Mouse (Mus musculus) gastrocnemius, adult 2 months (tissue): ENCODE results near the gene Spsb2. TPM values are rescaled to one million over a fixed set of nuclear protein-coding genes. Genes with fewer than 3 reads are reported as not detected.
A peak's percentile ranks its signal among the peaks of the same experiment; 100 is the strongest.
"Not testable (repeated sequence)": the region's sequence is repeated elsewhere in the genome, so short reads cannot be mapped to it uniquely, and the experiment has no call there.

ENCODE experiments used
- DNase-seq: peaks from one replicate; pipeline ENCODE4 v3.0.0; 2022
- H3K27ac ChIP-seq: fragments of 200-600 bp; 2 replicates; pipeline ENCODE4 v1.8.1; 2022; ENCODE audit warnings: mild to moderate bottlenecking
- H3K4me3 ChIP-seq: fragments of 200-600 bp; 2 replicates; pipeline ENCODE4 v1.8.1; 2022; ENCODE audit warnings: mild to moderate bottlenecking, moderate library complexity
- CTCF ChIP-seq: fragments of 200-600 bp; IDR thresholded peaks from 2 replicates; pipeline ENCODE4 v1.8.1; 2022; ENCODE audit warnings: antibody characterized with exemption, mild to moderate bottlenecking, moderate library complexity
- intact Hi-C: fragments of 180-260 bp; cut with DNase I; formaldehyde crosslinking; loops from one replicate; pipeline ENCODE4 v1.15.1; 2025
- total RNA-seq, 2 experiments: library from RNA; stranded (reverse); gene quantifications; 2 replicates each; pipeline ENCODE4 v1.2.3; 2021

Gene Spsb2
- total RNA-seq, 2 experiments from 2014 or later: 2.0 to 2.5 TPM

DNA sequence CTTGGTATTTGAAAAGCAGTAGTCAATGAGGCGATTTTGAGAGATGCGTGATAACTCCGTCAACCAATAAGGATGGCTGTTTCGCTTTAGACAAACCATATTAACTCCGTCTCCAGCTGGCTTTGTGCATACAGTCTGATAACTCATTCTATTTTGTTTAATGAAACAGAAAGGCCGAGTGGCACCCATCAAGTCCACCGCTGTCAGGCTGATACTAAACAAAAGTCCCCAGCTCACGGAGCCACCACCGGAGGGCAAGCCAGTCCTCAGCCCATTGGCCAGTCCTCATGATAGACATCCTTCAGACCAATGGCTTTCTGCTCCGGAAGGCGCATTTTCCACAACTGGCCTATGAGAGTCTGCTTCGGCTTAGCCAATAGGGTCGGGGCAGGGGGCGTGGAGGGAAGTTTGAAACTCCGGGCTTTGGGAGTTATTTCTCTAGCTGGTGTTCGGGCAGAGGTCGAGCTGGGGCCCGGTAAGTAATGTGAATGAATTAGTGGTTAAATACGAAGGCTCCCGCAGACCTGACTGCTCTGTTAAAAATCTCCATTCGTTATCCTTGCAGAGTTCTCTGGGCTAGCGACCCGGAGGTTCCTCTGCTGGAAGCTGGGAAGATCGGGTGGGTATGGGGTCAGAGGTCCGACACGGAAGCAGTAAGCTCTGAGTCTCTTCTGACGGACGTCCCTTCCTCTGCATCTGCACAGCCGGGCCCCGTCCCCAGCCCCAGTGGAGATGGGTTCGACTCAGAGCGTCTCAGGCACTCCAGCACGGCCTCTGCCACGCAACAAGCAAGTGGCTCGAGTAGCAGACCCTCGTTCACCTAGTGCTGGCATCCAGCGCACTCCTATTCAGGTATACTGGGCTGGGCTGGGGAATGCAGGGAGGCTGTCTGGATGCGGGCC, 21.6 kb downstream of the Spsb2 start:
- peak; percentile 14; the same call in 1 of the 2 replicates for TF ChIP-seq CTCF
- peak; percentile 95 for DNase-seq
- intact Hi-C loops: loop anchor here (1.0 to 2.0 kb wide), 2 partner anchors 15 to 135 kb away; partner anchors contain the start of genes Cops7a and Tpi1
- peak overlapping the region; percentile 95 for H3K27ac ChIP-seq
- peak overlapping the region; percentile 83 for H3K4me3 ChIP-seq

DNA sequence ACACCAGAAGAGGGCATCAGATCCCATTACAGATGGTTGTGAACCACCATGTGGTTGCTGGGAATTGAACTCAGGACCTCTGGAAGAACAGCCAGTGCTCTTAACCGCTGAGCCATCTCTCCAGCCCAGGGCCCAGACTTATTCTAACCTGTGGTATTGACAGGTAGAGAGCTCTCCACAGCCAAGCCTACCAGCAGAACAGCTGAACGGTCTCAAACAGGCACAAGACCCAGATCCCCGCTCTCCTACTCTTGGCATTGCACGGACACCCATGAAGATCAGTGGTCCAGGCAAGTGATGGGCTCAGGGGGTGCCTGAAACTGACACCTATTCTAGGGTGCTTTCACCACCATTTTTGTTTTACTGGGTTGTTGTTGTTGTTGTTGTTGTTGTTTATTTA, 22.7 kb downstream of the Spsb2 start:
- DNase-seq, H3K27ac ChIP-seq, H3K4me3 ChIP-seq, intact Hi-C loops: not testable (repeated sequence)

DNA sequence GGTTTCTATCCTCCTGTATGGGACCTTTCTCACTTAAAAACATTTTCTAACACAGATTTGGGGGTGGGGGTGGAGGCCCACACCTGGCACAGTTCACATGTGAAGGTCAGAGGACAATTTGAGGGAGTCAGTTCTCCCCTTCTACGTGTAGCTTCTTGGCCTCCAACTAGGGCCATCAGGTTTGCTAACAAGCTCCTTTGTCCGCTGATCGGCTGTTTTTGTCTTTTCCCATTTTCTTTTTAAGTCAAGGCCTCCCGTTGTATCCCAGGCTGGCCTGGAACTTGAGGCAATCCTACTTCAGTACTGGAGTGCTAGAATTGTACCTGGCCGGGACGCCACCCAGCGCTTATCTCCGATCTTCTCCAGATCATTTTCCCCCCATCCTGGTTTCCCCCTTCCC, 23.2 kb downstream of the Spsb2 start:
- no peak for DNase-seq
- intact Hi-C loops: no loop called here
- Histone ChIP-seq H3K27ac (no peak overlapping the region), H3K4me3 (no peak overlapping the region)
- TF ChIP-seq CTCF: no peak

DNA sequence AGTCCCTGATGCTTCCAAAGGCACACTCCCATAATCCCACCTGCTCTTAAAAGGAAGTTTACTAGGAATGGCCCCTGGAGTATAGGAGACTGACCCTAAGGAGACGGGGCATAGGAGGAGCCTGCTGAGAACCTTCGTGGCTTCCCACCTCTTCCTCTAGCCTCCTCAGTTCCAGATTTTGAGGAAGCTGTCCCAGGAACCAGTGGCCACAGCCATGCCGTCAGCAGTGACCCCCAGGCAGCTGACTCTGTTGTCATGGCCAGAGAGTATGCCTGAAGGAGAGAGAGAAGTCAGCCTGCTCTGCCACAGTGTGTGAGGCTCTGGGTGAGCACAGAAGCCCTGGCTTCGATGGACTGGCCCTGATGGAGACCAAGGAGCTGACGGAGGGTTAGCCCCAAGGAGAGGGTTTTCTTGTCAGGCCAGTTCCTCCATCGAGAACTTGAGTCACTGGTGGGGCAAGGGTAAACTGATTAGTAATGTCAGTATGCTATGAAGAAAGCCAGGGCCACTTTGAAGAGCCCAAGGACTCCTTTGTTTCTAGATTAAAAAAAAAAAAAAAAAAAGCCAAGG, 26.1 kb downstream of the Spsb2 start:
- Histone ChIP-seq H3K27ac (no peak overlapping the region), H3K4me3 (no peak overlapping the region)
- intact Hi-C loops: no loop called here
- no peak for TF ChIP-seq CTCF
- no peak for DNase-seq

DNA sequence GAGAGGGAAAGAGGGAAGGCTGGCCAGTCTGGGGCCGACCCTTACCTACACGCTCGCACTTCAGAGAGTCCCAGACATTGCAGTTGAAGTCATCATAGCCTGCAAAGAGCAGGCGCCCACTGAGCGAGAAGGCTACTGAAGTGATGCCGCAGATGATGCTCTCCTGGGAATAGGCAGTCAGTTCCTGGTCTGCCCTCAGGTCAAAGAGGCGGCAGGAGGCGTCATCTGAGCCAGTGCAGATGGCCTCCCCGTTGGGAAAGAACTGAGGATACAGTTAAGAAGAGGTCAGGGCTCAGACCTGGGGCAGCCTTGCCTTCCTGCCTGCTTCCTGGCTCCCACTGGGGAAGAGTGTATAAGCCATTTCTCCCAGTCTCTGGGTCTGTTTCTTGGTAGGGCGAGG, 27.1 kb downstream of the Spsb2 start:
- no peak for DNase-seq
- intact Hi-C loops: no loop called here
- no peak for TF ChIP-seq CTCF
- Histone ChIP-seq H3K27ac (no peak overlapping the region), H3K4me3 (no peak overlapping the region)

DNA sequence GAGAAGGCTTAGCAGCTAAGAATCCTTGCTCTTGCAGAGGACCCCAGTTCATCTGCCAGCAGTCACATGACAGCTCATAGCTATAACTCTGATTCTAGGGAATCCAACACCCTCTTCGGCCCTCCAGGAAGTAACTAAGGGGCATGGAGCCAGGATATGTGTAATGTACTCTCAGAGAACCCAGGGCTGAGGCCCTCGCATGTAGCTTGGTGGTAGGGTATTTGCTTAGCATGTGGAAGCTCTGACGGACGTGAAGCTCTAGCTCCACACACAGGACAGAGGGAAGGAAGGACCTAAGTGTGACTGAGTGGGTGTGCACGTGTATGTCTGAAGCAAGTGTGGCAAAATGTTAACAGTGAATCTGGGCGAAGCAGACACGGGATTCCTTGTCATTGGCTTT, 27.9 kb downstream of the Spsb2 start:
- TF ChIP-seq CTCF: no peak
- intact Hi-C loops: no loop called here
- Histone ChIP-seq H3K27ac (no peak overlapping the region), H3K4me3 (no peak overlapping the region)
- DNase-seq: no peak

DNA sequence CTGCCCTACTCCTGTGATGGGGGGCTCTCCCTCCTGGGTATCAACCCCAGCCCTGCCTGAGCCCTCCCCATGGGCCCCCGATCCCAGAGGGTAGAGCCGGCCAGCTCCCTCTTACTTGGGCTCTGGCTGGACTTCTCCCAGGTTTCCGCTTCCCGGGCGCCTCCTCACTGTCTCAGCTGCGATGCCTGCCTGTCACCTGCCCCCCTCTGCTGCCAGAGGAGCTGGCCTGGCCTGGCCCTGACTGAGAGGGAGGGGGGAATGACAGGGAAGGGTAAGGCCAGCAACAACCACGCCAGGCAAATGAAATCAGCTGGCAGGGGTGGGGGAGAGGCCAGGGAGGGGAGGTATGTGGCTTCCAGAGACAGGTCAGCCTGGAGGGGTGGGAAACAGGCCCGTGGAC, 31.3 kb downstream of the Spsb2 start:
- Histone ChIP-seq H3K4me3 (peak overlapping the region; percentile 34), H3K27ac (peak overlapping the region; percentile 73)
- peak; percentile 86 for DNase-seq
- TF ChIP-seq CTCF: no peak
- intact Hi-C loops: no loop called here

DNA sequence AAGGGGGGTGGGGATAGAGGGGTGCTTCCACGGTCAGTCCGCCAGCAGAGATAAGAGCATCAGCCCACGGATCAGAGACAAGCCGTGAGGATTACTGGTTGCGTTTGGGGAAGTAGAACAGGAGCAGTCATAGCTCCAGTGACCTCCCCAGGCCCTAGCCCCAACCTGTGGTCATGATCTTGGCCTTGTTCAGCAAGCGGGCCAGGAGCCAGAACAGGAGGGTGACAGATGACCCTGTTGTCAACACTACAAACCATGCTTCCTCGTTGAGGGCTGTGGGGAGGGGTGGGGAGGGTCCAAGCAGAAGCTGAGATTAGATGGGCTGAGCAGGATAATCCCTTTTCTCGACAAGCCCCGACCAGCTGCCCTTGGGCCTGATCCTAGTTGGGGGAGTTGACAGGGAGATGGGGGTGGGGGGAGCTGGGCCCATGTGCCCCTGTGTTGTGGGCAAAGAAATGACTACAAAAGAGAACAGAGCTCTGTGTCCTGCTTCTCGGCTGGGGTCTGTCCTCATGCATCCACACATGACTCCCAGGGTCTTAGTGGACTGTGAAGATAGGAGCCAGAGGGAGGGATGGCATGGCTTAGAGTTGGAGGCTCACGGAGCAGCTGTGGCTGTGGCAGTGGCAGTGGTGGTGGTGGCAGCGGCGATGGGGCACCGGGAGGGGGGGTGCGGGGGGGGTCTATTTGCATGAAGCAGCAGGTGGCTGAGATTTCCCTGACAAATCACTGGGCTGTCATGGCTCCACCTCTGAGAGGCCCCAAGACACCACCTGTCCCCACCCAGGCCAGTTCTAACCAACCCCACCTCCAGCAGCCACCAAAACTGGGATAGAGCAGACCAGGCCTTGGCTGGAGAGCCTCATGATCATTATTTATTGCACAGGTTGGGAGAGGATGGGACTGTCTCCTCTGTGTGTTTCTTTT, 32.0 kb downstream of the Spsb2 start, which contains the start of gene Gnb3:
TSS of gene Gnb3 (minus strand) at position 35 of the 927 bp plus-strand sequence.
- Histone ChIP-seq H3K4me3 (peak within 1 kb of the TSS; percentile 34), H3K27ac (peak within 1 kb of the TSS; percentile 73)
- intact Hi-C loops: no loop called here
- DNase-seq: no peak
- TF ChIP-seq CTCF: no peak

DNA sequence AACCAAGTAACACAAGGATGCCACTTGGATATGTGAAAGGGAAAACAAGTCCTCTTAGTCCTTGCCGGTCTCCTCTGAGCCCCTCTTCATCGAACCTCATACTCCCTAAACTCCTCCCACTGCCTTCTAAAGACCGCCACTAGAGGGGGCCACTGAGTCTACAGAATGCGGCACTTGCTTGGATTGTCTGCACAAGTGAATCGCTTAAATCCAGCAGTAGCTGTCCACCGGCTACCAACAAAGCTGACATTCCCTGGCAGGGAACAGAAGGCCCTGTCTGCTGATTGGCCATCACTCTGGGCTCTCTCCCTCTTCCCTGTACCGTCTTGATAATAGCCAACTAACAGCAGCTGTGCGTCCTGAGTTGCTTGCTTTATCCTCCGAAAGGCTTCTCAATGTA, 38.8 kb downstream of the Spsb2 start:
- DNase-seq: peak; percentile 91
- no peak overlapping the region; the same call in 1 of the 2 replicates for H3K27ac ChIP-seq
- no peak; the same call in 1 of the 2 replicates for TF ChIP-seq CTCF
- intact Hi-C loops: no loop called here
- peak overlapping the region; percentile 38; the same call in 1 of the 2 replicates for H3K4me3 ChIP-seq

DNA sequence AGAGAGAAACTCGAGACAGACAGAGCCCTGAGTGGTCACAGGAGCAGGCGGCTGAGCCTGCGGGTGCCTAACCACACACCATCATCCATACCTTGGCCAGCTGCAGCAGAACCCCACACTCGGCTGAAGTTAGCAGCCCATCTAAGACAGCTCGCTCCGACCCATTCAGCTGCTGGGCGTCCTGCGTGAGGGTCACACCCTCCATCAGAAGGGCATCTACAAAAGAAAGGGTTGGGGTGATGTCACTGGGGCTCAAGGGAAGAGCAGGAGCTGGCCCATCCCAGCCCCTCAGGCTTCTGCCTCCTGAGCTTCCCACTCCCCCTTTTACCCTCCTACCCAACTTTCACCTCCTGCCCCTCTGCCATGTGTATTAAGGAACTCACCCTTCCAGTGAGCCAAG, 42.1 kb downstream of the Spsb2 start:
- no peak for TF ChIP-seq CTCF

DNA sequence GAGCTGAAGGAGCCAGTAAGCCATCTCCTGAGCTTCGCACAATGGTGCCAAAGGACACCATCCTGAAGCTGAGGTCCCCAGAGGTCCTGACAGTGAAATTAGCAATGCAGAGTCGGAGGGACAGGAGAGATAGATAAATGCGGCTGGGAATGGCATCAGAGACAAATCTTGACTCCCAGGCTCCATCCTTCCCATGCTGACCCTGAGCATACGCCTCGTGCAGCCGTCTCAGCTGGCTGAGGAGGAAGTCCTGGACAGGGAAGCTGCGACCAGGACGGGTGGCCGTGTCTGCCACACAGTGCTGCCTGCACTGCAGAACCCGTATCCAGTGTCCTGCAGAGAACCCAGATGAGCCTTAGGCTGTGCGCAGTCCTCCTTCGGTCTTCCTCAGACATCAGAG, 46.2 kb downstream of the Spsb2 start:
- TF ChIP-seq CTCF: no peak
- intact Hi-C loops: loop anchor here (5.0 to 10.0 kb wide), 2 partner anchors 48 to 110 kb away; partner anchors contain the start of gene Cops7a
- H3K27ac ChIP-seq: no peak overlapping the region

More for the DNA sequence above, 42.1 kb downstream of the Spsb2 start:
- DNase-seq: no peak
- Histone ChIP-seq H3K4me3 (no peak overlapping the region), H3K27ac (no peak overlapping the region)
- intact Hi-C loops: loop anchor here (10.0 kb wide), 1 partner anchor 114 kb away; the partner anchor contains the start of gene Cops7a

DNA sequence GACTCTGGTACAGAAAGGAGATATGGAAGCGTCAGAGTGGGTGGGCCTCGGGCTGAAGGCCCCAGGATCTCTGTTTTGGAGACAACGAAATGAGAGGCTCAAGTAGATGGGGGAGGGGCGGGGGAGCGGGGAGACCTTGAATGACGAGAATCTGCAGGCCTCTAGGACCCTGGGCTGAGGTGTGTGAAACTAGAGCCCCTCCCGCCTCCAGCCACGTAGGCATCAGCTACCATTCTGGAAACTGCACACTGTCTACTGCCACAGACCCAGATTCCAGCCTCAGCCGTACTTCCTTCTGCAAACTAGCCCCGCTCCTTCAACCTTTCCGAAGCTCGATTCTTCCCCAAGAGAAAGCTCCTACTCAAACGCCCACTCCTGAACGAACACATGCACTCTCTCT, 47.9 kb downstream of the Spsb2 start:
- no peak overlapping the region for H3K27ac ChIP-seq
- no peak for TF ChIP-seq CTCF
- peak overlapping the region; percentile 86 for H3K4me3 ChIP-seq
- intact Hi-C loops: loop anchor here (5.0 to 10.0 kb wide), 2 partner anchors 46 to 108 kb away; partner anchors contain the start of gene Cops7a
- no peak for DNase-seq

More for the DNA sequence above, 46.2 kb downstream of the Spsb2 start:
- DNase-seq: no peak
- H3K4me3 ChIP-seq: no peak overlapping the region
